Mouse (Mus musculus): Measurements from ENCODE around the gene Olfr1160. TPM values are rescaled to one million over a fixed set of nuclear protein-coding genes. Genes with fewer than 3 reads are reported as not detected.
"Not testable (repeated sequence)": the region's sequence is repeated elsewhere in the genome, so short reads cannot be mapped to it uniquely, and the experiment has no call there.

Gene Olfr1160
- polyA plus RNA-seq (2012; rRNA removed): not detected in 2 replicates

GRCm38 (mm10) chr2:88007515-88008318, at the start of gene Olfr1160:
Gene Olfr1160 (minus strand): TSS chr2:88008268.
- Histone ChIP-seq H3K4me1 (ENCODE audit: control insufficient read depth, insufficient read depth, insufficient read length) (no peaks in the 10 kb centered on the region), H3K4me3 (ENCODE audit: extremely low read depth, insufficient read depth, insufficient read length) (no peak within 1 kb of the TSS; the same call in 1 of the 2 replicates), H3K27ac (ENCODE audit: insufficient read depth, low read length) (no peak within 1 kb of the TSS), H3K27me3 (ENCODE audit: control insufficient read depth, insufficient read depth, low read length) (no peaks in the 10 kb centered on the region), H3K36me3 (ENCODE audit: control insufficient read depth, insufficient read depth, low read length) (no peaks in the 10 kb centered on the region)
- TF ChIP-seq POLR2A (IDR thresholded peaks at IDR 0.05; ENCODE audit: low read depth, low read length): no peak
- TF ChIP-seq CTCF (IDR thresholded peaks at IDR 0.05; ENCODE audit: extremely low read depth, insufficient read depth, insufficient read length, insufficient replicate concordance): no peak
- no peak for DNase-seq (ENCODE audit: low read depth in 1 of 2, low spot score in 2 of 2)

DNA sequence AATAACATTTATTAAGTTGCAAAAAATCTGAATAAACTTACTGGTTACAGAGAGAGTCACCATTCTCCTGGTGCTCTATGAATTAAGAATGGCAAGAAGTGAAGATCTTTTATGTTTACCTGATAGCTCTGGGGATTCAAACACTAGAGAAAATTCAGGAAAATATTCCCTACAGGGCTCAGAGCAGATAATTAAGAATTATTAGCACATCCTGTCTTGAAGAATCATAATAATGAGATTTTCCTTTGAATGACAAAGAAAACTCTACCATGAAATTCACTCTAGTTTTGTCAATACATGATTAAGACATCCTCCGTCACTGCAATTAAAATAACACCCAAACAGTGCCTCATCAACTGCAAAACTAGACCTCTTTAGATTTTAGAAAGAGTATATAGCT, 43.0 kb upstream of the Olfr1160 start, which contains the start of gene Olfr1162:
Gene Olfr1162 (minus strand): TSS at position 101 of the 400 bp plus-strand sequence.
- no peaks in the 10 kb centered on the region for H3K27me3 ChIP-seq (ENCODE audit: control insufficient read depth, insufficient read depth, low read length)
- 77% methylated on average over 1 of the region's 1 CpGs for WGBS
- H3K4me3 ChIP-seq (ENCODE audit: extremely low read depth, insufficient read depth, insufficient read length): no peak within 1 kb of the TSS
- H3K36me3 ChIP-seq (ENCODE audit: control insufficient read depth, insufficient read depth, low read length): no peaks in the 10 kb centered on the region
- DNase-seq (ENCODE audit: low read depth in 1 of 2, low spot score in 2 of 2): no peak
- no peak within 1 kb of the TSS for H3K27ac ChIP-seq (ENCODE audit: insufficient read depth, low read length)
- TF ChIP-seq CTCF (IDR thresholded peaks at IDR 0.05; ENCODE audit: extremely low read depth, insufficient read depth, insufficient read length, insufficient replicate concordance) (no peak), POLR2A (IDR thresholded peaks at IDR 0.05; ENCODE audit: low read depth, low read length) (no peak)
- no peaks in the 10 kb centered on the region for H3K4me1 ChIP-seq (ENCODE audit: control insufficient read depth, insufficient read depth, insufficient read length)

DNA sequence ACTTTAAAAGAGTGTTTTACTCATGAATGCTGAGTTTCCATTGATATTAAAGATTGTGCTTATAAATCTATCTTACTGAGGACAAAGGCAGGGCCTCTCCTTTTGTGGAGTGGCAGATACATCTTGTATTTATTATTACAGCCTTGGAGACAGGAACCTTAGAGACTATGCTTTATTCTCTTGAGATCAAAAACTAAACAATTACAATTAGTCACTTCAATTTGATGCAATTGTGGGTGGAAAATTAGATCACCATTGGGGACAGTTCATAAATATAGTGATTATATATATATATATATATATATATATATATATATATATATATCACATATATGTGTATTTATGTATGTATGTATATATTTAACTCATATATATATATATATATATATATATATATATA, 29.5 kb upstream of the Olfr1160 start, which contains the start of gene Olfr73:
Gene Olfr73 (minus strand): TSS at position 101 of the 400 bp plus-strand sequence.
- Histone ChIP-seq H3K4me3 (ENCODE audit: extremely low read depth, insufficient read depth, insufficient read length) (no peak within 1 kb of the TSS), H3K27me3 (ENCODE audit: control insufficient read depth, insufficient read depth, low read length) (no peaks in the 10 kb centered on the region), H3K36me3 (ENCODE audit: control insufficient read depth, insufficient read depth, low read length) (no peaks in the 10 kb centered on the region), H3K27ac (ENCODE audit: insufficient read depth, low read length) (no peak within 1 kb of the TSS), H3K4me1 (ENCODE audit: control insufficient read depth, insufficient read depth, insufficient read length) (no peaks in the 10 kb centered on the region)
- TF ChIP-seq CTCF (IDR thresholded peaks at IDR 0.05; ENCODE audit: extremely low read depth, insufficient read depth, insufficient read length, insufficient replicate concordance): no peak
- no peak for TF ChIP-seq POLR2A (IDR thresholded peaks at IDR 0.05; ENCODE audit: low read depth, low read length)
- no peak for DNase-seq (ENCODE audit: low read depth in 1 of 2, low spot score in 2 of 2)

DNA sequence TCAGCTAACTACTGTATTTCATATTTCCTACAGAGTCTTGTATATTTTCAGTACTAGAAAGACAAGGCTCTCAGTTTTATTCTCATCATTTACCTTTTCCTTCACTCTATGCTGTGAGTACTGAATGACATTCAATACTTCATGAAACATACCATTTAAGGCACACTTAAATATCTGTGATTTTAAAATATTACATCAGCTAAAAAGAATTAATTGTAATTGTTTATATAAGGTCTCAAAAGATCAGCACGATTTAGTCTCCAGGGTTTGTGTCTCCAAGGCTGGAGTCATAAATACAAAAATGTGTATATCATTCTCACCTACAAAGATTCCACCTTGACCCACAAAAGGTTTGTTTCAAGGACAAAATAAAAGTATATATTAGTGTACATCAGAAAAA, 14.4 kb upstream of the Olfr1160 start, which contains the start of gene Olfr1161:
Gene Olfr1161 (plus strand): TSS at position 301 of the 400 bp plus-strand sequence.
- H3K27ac ChIP-seq (ENCODE audit: insufficient read depth, low read length): not testable (repeated sequence)
- WGBS: 85% methylated on average over 1 of the region's 1 CpGs

DNA sequence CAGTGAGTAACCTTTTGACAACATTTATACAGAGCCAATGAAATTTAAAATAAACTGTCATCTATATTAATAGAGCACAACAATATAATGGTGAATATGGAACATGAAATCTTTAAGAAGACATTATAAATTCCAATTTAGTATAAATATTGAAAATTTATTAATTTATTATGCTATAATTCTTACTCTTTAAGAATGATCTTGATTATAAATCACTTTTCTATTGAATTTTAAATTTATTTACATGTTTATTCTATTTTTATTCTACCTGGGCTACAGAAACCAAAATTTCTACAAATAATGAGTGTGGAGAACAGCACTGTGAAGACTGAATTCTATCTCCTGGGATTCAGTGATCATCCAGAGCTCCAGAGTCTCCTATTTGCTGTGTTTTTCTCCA, 18.3 kb downstream of the Olfr1160 start, which contains the start of gene Olfr1158:
Gene Olfr1158 (plus strand): TSS at position 301 of the 400 bp plus-strand sequence.
- TF ChIP-seq POLR2A (IDR thresholded peaks at IDR 0.05; ENCODE audit: low read depth, low read length) (no peak), CTCF (IDR thresholded peaks at IDR 0.05; ENCODE audit: extremely low read depth, insufficient read depth, insufficient read length, insufficient replicate concordance) (no peak)
- H3K4me3 ChIP-seq (ENCODE audit: extremely low read depth, insufficient read depth, insufficient read length): no peak within 1 kb of the TSS
- DNase-seq (ENCODE audit: low read depth in 1 of 2, low spot score in 2 of 2): no peak

More for the DNA sequence above, 14.4 kb upstream of the Olfr1160 start, which contains the start of gene Olfr1161:
- not testable (repeated sequence) for H3K4me1 ChIP-seq (ENCODE audit: control insufficient read depth, insufficient read depth, insufficient read length); H3K36me3 ChIP-seq (ENCODE audit: control insufficient read depth, insufficient read depth, low read length); H3K4me3 ChIP-seq (ENCODE audit: extremely low read depth, insufficient read depth, insufficient read length); DNase-seq (ENCODE audit: low read depth in 1 of 2, low spot score in 2 of 2); H3K27me3 ChIP-seq (ENCODE audit: control insufficient read depth, insufficient read depth, low read length)

DNA sequence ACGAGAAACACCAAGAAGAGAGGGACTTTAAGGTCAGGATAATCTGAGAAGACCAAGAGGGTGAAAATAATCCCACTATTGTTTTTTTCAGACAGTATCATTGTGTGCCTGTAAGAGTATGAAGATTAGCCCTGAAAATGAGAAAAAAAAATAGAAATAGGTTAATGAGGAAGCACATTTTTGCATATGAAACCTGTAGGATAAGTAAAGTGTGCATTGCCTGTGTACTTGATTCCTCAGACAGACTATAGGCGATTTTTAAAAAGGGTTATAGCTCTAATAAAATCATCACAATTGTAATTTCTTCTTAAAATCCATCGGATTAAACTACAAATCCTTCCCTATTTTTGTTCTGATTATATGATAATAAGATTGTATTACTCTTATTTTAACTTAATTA, 33.5 kb downstream of the Olfr1160 start, which contains the start of gene Olfr74:
Gene Olfr74 (minus strand): TSS at position 101 of the 400 bp plus-strand sequence.
- DNase-seq (ENCODE audit: low read depth in 1 of 2, low spot score in 2 of 2): no peak
- TF ChIP-seq CTCF (IDR thresholded peaks at IDR 0.05; ENCODE audit: extremely low read depth, insufficient read depth, insufficient read length, insufficient replicate concordance) (no peak), POLR2A (IDR thresholded peaks at IDR 0.05; ENCODE audit: low read depth, low read length) (no peak)
- no peak within 1 kb of the TSS for H3K27ac ChIP-seq (ENCODE audit: insufficient read depth, low read length)
- no peaks in the 10 kb centered on the region for H3K4me1 ChIP-seq (ENCODE audit: control insufficient read depth, insufficient read depth, insufficient read length)
- 69% methylated on average over 3 of the region's 3 CpGs for whole genome bisulfite sequencing
- no peaks in the 10 kb centered on the region for H3K36me3 ChIP-seq (ENCODE audit: control insufficient read depth, insufficient read depth, low read length)
- H3K27me3 ChIP-seq (ENCODE audit: control insufficient read depth, insufficient read depth, low read length): no peaks in the 10 kb centered on the region
- H3K4me3 ChIP-seq (ENCODE audit: extremely low read depth, insufficient read depth, insufficient read length): no peak within 1 kb of the TSS; the same call in 1 of the 2 replicates

More for the DNA sequence above, 18.3 kb downstream of the Olfr1160 start, which contains the start of gene Olfr1158:
- Histone ChIP-seq H3K27ac (ENCODE audit: insufficient read depth, low read length) (no peak within 1 kb of the TSS), H3K4me1 (ENCODE audit: control insufficient read depth, insufficient read depth, insufficient read length) (no peaks in the 10 kb centered on the region), H3K36me3 (ENCODE audit: control insufficient read depth, insufficient read depth, low read length) (no peaks in the 10 kb centered on the region), H3K27me3 (ENCODE audit: control insufficient read depth, insufficient read depth, low read length) (no peaks in the 10 kb centered on the region)

DNA sequence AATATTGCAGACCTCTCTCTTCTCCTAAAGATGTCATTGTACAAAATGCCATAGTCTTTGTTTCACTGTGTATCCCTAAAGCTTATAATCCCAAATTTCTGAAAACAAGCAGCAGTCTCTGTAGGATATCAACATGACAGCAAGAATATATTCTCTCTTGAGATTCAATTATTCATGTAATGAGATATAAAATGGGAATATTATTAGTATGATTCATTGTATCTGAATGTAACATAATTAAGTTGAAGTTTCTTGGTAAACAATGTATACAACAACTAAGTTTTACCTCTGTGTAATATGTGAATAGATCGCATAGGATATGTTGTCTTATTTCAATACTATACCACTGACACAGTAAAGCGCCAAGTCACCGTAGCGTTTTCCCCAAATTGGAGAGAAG, 39.9 kb downstream of the Olfr1160 start, which contains the start of gene Olfr1157:
Gene Olfr1157 (minus strand): TSS at position 101 of the 400 bp plus-strand sequence.
- no peaks in the 10 kb centered on the region for H3K27me3 ChIP-seq (ENCODE audit: control insufficient read depth, insufficient read depth, low read length)
- no peaks in the 10 kb centered on the region for H3K4me1 ChIP-seq (ENCODE audit: control insufficient read depth, insufficient read depth, insufficient read length)
- no peaks in the 10 kb centered on the region for H3K36me3 ChIP-seq (ENCODE audit: control insufficient read depth, insufficient read depth, low read length)
- no peak for DNase-seq (ENCODE audit: low read depth in 1 of 2, low spot score in 2 of 2)
- no peak within 1 kb of the TSS for H3K27ac ChIP-seq (ENCODE audit: insufficient read depth, low read length)
- no peak within 1 kb of the TSS for H3K4me3 ChIP-seq (ENCODE audit: extremely low read depth, insufficient read depth, insufficient read length)
- 96% methylated on average over 4 of the region's 4 CpGs for WGBS
- TF ChIP-seq CTCF (IDR thresholded peaks at IDR 0.05; ENCODE audit: extremely low read depth, insufficient read depth, insufficient read length, insufficient replicate concordance) (no peak), POLR2A (IDR thresholded peaks at IDR 0.05; ENCODE audit: low read depth, low read length) (no peak)

Data from spleen, adult 2 months (tissue).